Mouse (Mus musculus) liver, postnatal 0 days (tissue): ENCODE data around the gene Ipo9. TPM values are rescaled to one million over a fixed set of nuclear protein-coding genes. Genes with fewer than 3 reads are reported as not detected.

Experiments
- ATAC-seq: fragments of 200-750 bp; cut with Nextera tagmentation; 2 replicates; pipeline ENCODE4 v1.8.0; 2017; ENCODE audit warnings: mild to moderate bottlenecking, moderate library complexity
- DNase-seq: peaks from one replicate; pipeline ENCODE4 v3.0.0-alpha.2; 2016
- H3K27ac ChIP-seq: fragments of 300-500 bp; sonication (generic); 2 replicates; pipeline ENCODE4 v1.5.1; 2014; ENCODE audit warnings: antibody characterized with exemption, moderate library complexity, mild to moderate bottlenecking, low read depth
- H3K27me3 ChIP-seq: fragments of 300-500 bp; sonication (generic); 2 replicates; pipeline ENCODE4 v1.6.1; 2014; ENCODE audit warnings: low read length, control low read depth, mixed read lengths; ENCODE audit not compliant: insufficient read depth
- H3K36me3 ChIP-seq: fragments of 300-500 bp; sonication (generic); replicated peaks from 2 replicates; pipeline ENCODE4 v1.6.1; 2014; ENCODE audit warnings: mild to moderate bottlenecking, control low read depth, low read length, moderate library complexity, mixed read lengths; ENCODE audit not compliant: insufficient read depth
- H3K4me1 ChIP-seq: fragments of 300-500 bp; sonication (generic); 2 replicates; pipeline ENCODE4 v1.6.1; 2014; ENCODE audit warnings: antibody characterized with exemption, mild to moderate bottlenecking, control low read depth; ENCODE audit not compliant: insufficient read depth
- H3K4me2 ChIP-seq: fragments of 300-500 bp; sonication (generic); 2 replicates; pipeline ENCODE4 v1.6.1; 2014; ENCODE audit warnings: low read depth, mild to moderate bottlenecking, low read length, moderate library complexity, mixed read lengths
- H3K4me3 ChIP-seq: fragments of 300-500 bp; sonication (generic); 2 replicates; pipeline ENCODE4 v1.5.1; 2014; ENCODE audit warnings: low read depth, low read length
- H3K9ac ChIP-seq: fragments of 300-500 bp; sonication (generic); replicated peaks from 2 replicates; pipeline ENCODE4 v1.6.1; 2014; ENCODE audit warnings: mild to moderate bottlenecking, moderate library complexity
- H3K9me3 ChIP-seq: fragments of 300-500 bp; sonication (generic); 2 replicates; pipeline ENCODE4 v1.6.1; 2016; ENCODE audit warnings: mild to moderate bottlenecking, control low read depth, low read length, mixed read lengths
- CTCF ChIP-seq: sonication (generic); IDR thresholded peaks from 2 replicates; pipeline ENCODE4 v1.5.1; 2016; ENCODE audit warnings: antibody characterized with exemption, low read depth
- EP300 ChIP-seq: IDR thresholded peaks from 2 replicates; pipeline ENCODE4 v1.6.1; 2016; ENCODE audit warnings: antibody characterized with exemption, low read depth, mild to moderate bottlenecking
- WGBS: fragments of 180-500 bp; shearing (Covaris S2); extraction: QIAGEN DNeasy Blood & Tissue Kit; methylation state at CpG from one replicate; pipeline ENCODE4 v1.1.7; 2014; ENCODE audit not compliant: insufficient replicate concordance; 5-methylcytosine and 5-hydroxymethylcytosine counted together
- polyA plus RNA-seq: library from polyadenylated mRNA; unstranded; fragments of >200 nt; fragmentation: Nextera tagmentation; extraction: Ambion mirVana; gene quantifications from 2 replicates; pipeline ENCODE4 v1.2.1, GENCODE M21; 2015

Ipo9 gene
- polyA plus RNA-seq, 1 experiment from 2014 or later = 12.1 TPM

DNA sequence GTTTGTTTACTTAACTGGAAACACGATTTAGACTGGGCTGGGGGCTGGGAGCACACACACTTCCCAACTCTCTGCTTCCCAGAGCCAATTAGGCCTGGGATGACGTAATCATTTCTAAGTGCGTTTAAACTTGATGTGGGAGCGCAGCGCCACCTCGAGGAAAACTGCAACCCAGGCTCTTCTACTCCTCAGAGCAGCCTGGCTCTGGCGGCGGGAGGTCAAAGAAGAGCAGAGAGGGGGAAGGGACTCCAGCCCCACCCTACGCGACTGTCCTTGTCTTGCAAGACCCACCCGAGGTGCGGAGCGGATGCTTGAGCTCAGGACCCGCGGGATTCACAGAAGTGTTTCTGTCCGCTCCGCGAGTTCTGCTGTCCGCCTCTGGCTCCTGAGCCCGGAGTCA lies 62.1 kb downstream of the Ipo9 start:
- Histone ChIP-seq H3K4me2 (peak overlapping the region; percentile 81), H3K27me3 (peaks cover 8% of the 10 kb centered on the region; the same call in 1 of the 2 replicates), H3K4me1 (no peaks in the 10 kb centered on the region), H3K4me3 (peak overlapping the region; percentile 46), H3K9ac (peak overlapping the region; percentile 34; the same call in 1 of the 2 replicates), H3K9me3 (no peaks in the 10 kb centered on the region), H3K27ac (no peak overlapping the region), H3K36me3 (no peaks in the 10 kb centered on the region)
- TF ChIP-seq EP300 = no peak
- peak; percentile 87 for TF ChIP-seq CTCF
- DNase-seq = peak; percentile 85
- 2% methylated on average over 20 of the region's 20 CpGs for WGBS
- ATAC-seq = peak; percentile 83

DNA sequence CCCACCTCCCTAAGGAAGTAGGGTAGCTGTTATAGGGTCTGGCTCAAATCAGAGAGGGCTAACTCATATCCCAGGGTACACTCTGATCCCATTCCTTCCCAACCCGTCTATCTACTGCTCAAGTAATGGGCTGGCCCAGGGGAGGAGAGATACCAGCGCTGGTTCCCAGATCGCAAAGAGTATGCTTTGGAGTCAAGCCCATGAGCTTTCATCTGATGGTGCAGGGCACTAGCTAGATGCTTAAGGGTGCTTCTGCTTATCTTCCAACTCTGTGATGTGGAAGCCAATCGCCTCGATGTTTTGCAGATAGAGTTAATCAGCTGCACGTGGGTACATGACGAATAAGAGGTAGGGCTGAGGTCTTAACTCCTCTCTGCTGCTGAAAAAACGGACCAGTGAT lies 62.7 kb downstream of the Ipo9 start:
- no peaks in the 10 kb centered on the region for H3K9me3 ChIP-seq
- H3K4me3 ChIP-seq = no peak overlapping the region
- no peaks in the 10 kb centered on the region for H3K36me3 ChIP-seq
- H3K9ac ChIP-seq = no peak overlapping the region
- WGBS = 67% methylated on average over 8 of the region's 8 CpGs
- no peak for DNase-seq
- H3K4me1 ChIP-seq = no peaks in the 10 kb centered on the region
- H3K27me3 ChIP-seq = peaks cover 8% of the 10 kb centered on the region; the same call in 1 of the 2 replicates
- no peak for ATAC-seq
- no peak for TF ChIP-seq CTCF
- no peak for TF ChIP-seq EP300
- no peak overlapping the region for H3K4me2 ChIP-seq
- no peak overlapping the region for H3K27ac ChIP-seq

DNA sequence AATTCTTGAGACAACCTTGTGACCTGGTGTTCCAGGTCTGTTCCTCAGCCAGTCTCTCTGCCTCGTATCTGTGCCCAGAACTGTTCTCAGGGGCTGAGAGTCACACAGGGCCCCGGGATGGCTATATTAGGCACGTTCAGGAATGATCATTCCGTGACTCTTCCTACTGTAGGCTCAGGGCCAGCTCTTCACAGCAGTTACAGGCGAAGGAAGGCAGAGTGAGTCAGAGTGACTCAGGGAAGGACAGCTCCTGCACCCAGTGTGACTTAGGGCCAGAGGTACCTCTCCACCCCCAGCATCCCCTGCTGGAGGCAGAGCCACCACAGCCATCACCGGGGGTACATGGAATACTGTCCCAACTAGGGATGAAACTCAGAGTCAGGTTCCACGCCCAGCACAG lies 63.3 kb downstream of the Ipo9 start:
- DNase-seq (no peak), ATAC-seq (no peak)
- H3K36me3 ChIP-seq = no peaks in the 10 kb centered on the region
- TF ChIP-seq CTCF = no peak
- no peak for TF ChIP-seq EP300
- no peaks in the 10 kb centered on the region for H3K9me3 ChIP-seq
- no peak overlapping the region for H3K27ac ChIP-seq
- no peaks in the 10 kb centered on the region for H3K4me1 ChIP-seq
- peaks cover 8% of the 10 kb centered on the region; the same call in 1 of the 2 replicates for H3K27me3 ChIP-seq
- WGBS = 76% methylated on average over 7 of the region's 7 CpGs
- H3K4me3 ChIP-seq = no peak overlapping the region
- no peak overlapping the region for H3K4me2 ChIP-seq
- H3K9ac ChIP-seq = no peak overlapping the region

GRCm38 (mm10) chr1:135366380-135366779 lies 63.9 kb downstream of the Ipo9 start:
- no peak overlapping the region for H3K4me3 ChIP-seq
- no peaks in the 10 kb centered on the region for H3K36me3 ChIP-seq
- DNase-seq (no peak), ATAC-seq (no peak)
- TF ChIP-seq CTCF (no peak), EP300 (no peak)
- no peaks in the 10 kb centered on the region for H3K4me1 ChIP-seq
- peaks cover 8% of the 10 kb centered on the region; the same call in 1 of the 2 replicates for H3K27me3 ChIP-seq
- no peak overlapping the region for H3K9ac ChIP-seq
- H3K27ac ChIP-seq = no peak overlapping the region
- no peaks in the 10 kb centered on the region for H3K9me3 ChIP-seq
- no peak overlapping the region for H3K4me2 ChIP-seq

- 77% methylated on average over 8 of the region's 8 CpGs for WGBS
Measured at GRCm38 (mm10) chr1:135363446-135363845, 66.9 kb downstream of the Ipo9 start.

DNA sequence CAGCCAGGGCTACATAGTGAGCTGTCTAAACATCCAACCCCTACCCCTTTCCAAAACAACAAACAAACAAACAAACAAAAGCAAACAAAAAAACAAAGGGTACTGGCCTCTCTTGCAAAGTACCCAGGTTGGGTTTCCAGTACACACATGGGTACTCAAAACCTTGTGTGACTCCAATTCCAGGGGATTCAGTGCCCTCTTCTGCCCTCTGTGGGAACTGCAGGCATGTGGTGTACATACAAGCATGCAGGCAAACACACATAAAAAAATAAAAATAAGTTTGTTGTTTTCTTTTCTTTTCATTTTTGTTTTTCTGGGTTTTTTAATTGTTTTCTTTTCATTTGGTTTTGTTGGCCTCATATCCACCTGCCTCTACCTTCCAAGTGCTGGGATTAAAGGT lies 68.2 kb downstream of the Ipo9 start:
- DNase-seq = no peak
- no peaks in the 10 kb centered on the region for H3K9me3 ChIP-seq
- no peak overlapping the region for H3K4me2 ChIP-seq
- no peak overlapping the region for H3K27ac ChIP-seq
- no peaks in the 10 kb centered on the region for H3K4me1 ChIP-seq
- H3K36me3 ChIP-seq = no peaks in the 10 kb centered on the region
- H3K9ac ChIP-seq = no peak overlapping the region
- TF ChIP-seq EP300 (no peak), CTCF (0 out of 2 replicates have a peak, but pooled peaks have one; percentile 6)
- no peaks in the 10 kb centered on the region for H3K27me3 ChIP-seq
- ATAC-seq = no peak
- H3K4me3 ChIP-seq = no peak overlapping the region

More at GRCm38 (mm10) chr1:135363446-135363845, 66.9 kb downstream of the Ipo9 start:
- Histone ChIP-seq H3K27ac (no peak overlapping the region), H3K27me3 (no peaks in the 10 kb centered on the region), H3K9me3 (no peaks in the 10 kb centered on the region), H3K36me3 (no peaks in the 10 kb centered on the region), H3K9ac (no peak overlapping the region), H3K4me1 (no peaks in the 10 kb centered on the region), H3K4me2 (no peak overlapping the region), H3K4me3 (no peak overlapping the region)
- no peak for DNase-seq
- ATAC-seq = no peak
- no peak for TF ChIP-seq EP300
- TF ChIP-seq CTCF = no peak

DNA sequence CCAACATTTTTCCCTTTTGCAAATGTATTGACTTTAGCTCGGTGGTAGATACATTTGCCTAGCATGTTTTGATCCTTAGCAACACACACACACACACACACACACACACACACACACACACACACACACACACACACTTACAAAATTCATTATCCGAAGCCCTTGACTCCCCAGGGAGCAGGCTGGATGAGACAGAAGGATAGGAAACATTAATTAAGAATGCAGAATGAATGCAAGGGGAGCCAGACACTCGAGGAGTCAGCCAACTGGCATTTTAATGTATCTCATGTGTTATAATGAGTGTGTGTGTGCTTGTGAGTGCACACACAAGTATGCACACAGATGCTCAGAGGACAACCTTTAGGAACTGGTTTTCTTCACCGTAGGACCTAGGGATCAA lies 68.8 kb downstream of the Ipo9 start:
- 72% methylated on average over 4 of the region's 4 CpGs for WGBS
- Histone ChIP-seq H3K27ac (no peak overlapping the region), H3K4me3 (no peak overlapping the region), H3K36me3 (no peaks in the 10 kb centered on the region), H3K9me3 (no peaks in the 10 kb centered on the region), H3K9ac (no peak overlapping the region), H3K4me1 (no peaks in the 10 kb centered on the region), H3K27me3 (no peaks in the 10 kb centered on the region), H3K4me2 (no peak overlapping the region)
- TF ChIP-seq EP300 (no peak), CTCF (no peak)
- ATAC-seq = no peak
- no peak for DNase-seq
